Mouse (Mus musculus) layer of hippocampus, adult 9-10 months (tissue): ENCODE measurements around the gene Olfr557.

ENCODE experiments used
- DNase-seq: peaks from one replicate; pipeline ENCODE4 v3.0.0; 2022; ENCODE audit warnings: low spot score

The Olfr557 gene

GRCm38 (mm10) chr7:102695358-102696125 lies at the start of gene Olfr557:
Gene Olfr557, plus strand, starts transcription at chr7:102695910.
- DNase-seq = no peak

DNA sequence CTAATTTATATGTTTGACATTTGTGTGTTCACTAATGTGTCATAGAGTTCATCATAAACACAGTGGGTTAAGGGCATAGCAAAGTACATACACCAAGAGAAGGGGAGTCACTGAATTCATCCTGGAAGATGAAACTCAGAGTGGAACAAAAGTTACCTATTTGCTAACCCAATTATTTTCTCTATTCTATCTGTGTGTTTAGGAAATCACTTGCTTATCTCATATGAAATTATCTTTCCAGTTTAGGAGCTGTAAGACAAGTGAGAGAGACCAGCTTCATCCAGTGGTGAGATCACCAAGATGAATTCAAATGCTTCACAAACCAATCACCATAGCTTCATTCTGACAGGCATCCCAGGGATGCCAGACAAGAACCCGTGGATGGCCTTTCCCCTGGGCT lies 37.2 kb upstream of the Olfr557 start, which contains the start of gene Olfr555:
TSS of gene Olfr555 (plus strand) at position 301 of the 400 bp plus-strand sequence.
- DNase-seq = no peak

DNA sequence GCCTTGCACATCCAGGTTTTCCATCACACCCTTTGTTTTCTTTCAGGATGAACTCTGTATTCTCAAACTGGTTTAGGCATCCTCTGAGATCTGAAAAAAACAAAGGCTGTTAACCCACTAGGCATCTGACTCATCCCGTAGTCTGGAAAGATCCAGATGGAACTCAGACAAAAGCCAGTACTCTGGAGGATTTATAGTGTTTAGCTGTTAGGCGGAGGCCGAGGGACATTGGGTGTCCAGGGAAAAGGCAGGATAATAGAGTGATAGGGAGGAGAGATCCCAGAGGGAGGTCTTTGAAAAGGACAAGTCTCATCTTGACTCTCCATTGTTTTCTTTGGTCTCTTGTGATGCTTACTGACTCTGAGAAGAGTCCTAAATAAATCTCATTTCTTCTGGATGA lies 31.1 kb upstream of the Olfr557 start, which contains the start of gene Olfr556:
TSS of gene Olfr556 (plus strand) at position 301 of the 400 bp plus-strand sequence.
- DNase-seq = no peak

GRCm38 (mm10) chr7:102665378-102665777 lies 30.3 kb upstream of the Olfr557 start:
- DNase-seq = no peak

- DNase-seq = no peak
Observed at GRCm38 (mm10) chr7:102676225-102676624, 19.5 kb upstream of the Olfr557 start.

DNA sequence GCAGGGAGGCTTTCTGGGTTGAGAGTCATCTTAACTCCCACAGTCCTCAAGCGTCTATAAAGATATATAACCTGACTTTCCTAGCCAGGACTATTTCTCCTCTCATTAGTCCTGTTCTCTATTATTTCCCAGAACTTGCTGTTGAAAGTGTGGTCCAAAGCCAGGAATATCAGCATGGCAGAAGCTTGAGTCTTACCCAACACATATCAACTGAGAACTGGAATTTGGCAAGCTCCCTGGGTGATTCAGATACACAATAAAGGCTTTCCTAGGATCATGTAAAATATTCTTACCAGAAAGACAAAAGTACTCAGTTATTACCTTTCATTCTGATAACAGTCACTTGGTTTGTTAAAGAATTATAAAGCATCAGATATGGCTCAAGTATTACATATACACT lies 13.8 kb upstream of the Olfr557 start:
- DNase-seq = no peak

DNA sequence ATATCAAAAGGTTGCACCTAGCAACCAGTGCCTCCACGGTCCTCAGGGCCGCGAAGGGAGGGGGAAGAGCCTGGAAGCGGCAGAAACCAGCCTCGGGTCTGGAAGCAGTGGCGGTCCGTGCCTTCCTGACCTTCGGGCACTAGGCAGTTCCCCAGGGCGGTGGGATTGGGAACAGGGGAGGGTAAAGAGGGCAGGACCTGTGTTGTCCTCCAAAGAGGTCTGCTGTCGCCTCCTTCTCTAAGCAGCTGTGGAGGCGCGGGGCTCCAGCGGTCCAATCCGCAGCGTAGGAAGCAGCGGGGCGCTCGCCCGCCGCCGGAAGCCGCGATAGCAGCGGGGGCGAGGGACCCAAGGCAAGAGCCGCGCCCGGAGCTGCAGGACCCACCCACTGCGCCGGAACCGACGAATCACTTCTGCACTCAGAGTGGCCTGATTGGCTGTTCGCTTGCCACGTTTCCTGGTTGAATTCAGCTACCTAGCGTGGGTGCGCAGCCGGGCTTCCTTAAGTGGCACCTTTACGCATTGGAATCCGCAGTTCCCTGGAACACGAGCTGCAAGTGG lies 8.7 kb upstream of the Olfr557 start, which contains the start of gene Trim68:
TSS of gene Trim68 (minus strand) at position 384 of the 558 bp plus-strand sequence.
- peak; percentile 64 for DNase-seq

- DNase-seq = no peak
Observed at GRCm38 (mm10) chr7:102698461-102698860, 2.8 kb downstream of the Olfr557 start.

DNA sequence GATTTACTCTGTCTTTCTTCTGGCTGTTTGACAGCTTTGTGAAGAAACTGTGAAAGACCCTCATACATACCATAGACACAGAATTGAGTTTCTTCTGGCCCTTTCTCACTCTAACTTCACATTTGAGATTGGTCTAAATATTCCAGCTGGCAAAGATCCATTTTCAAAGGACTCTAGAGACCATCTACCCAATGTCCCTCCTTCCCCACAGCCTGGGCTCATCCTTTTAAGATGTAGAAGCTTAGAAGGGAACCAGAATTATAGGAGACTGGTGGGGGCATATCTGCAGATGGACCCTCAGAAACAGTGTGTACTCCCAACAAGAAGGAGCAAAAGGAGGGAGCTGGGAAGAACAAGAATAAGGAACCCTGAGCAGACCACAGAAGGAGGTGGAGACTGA lies 6.2 kb downstream of the Olfr557 start, which contains the start of gene Olfr558:
TSS of gene Olfr558 (plus strand) at position 301 of the 400 bp plus-strand sequence.
- DNase-seq = no peak

GRCm38 (mm10) chr7:102718970-102719369 lies 23.3 kb downstream of the Olfr557 start, which contains the start of gene Olfr33:
Gene Olfr33, minus strand, starts transcription at chr7:102719070.
- DNase-seq = no peak

- no peak for DNase-seq
Observed at GRCm38 (mm10) chr7:102727391-102727790, 31.7 kb downstream of the Olfr557 start, which contains the start of gene Olfr559. Gene Olfr559, minus strand, starts transcription at chr7:102727491.

GRCm38 (mm10) chr7:102733793-102734192 lies 38.1 kb downstream of the Olfr557 start:
- DNase-seq = no peak

DNA sequence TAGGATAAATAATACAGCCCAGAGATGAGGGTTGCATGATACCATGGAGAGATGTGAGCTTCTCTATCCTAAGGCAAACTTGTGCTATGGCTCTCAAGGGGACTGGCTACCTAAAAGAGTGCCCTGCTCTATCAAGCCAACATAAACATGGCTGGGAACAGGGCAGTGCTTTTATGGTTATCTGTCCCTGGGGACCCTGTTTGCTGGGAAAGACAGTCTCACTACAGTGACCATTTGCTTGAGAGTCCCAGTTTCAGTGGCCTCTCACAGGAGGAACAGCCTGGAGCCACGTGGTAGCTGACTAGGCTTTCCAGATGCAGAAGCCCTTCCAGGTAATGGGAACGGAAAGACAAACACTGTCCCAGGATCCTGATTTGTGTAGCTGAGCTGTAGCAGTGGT lies 42.0 kb downstream of the Olfr557 start:
- DNase-seq = no peak
